Mouse (Mus musculus) ovary, postnatal 36 days (tissue): ENCODE data around the gene Atp2b2.
A peak's percentile ranks its signal among the peaks of the same experiment; 100 is the strongest.

Source experiments
- DNase-seq: peaks from one replicate; pipeline ENCODE4 v3.0.0; 2022; ENCODE audit warnings: low spot score, mixed read lengths

Atp2b2 gene

GRCm38 (mm10) chr6:114012834-114013233 is 29.6 kb downstream of the Atp2b2 start:
- DNase-seq: peak; percentile 21

GRCm38 (mm10) chr6:114011976-114012375 is 30.4 kb downstream of the Atp2b2 start:
- DNase-seq: no peak

- DNase-seq: no peak
Observed at GRCm38 (mm10) chr6:114003796-114004195, 38.6 kb downstream of the Atp2b2 start.

GRCm38 (mm10) chr6:114000928-114001327 is 41.5 kb downstream of the Atp2b2 start:
- no peak for DNase-seq

GRCm38 (mm10) chr6:114000304-114000703 is 42.1 kb downstream of the Atp2b2 start:
- DNase-seq: no peak

- no peak for DNase-seq
Observed at GRCm38 (mm10) chr6:113998413-113998812, 44.0 kb downstream of the Atp2b2 start.

GRCm38 (mm10) chr6:113994176-113994575 is 48.2 kb downstream of the Atp2b2 start:
- no peak for DNase-seq

GRCm38 (mm10) chr6:113992101-113992500 is 50.3 kb downstream of the Atp2b2 start:
- DNase-seq: no peak

- peak; percentile 52 for DNase-seq
Observed at GRCm38 (mm10) chr6:113991482-113991881, 50.9 kb downstream of the Atp2b2 start.

GRCm38 (mm10) chr6:113990044-113990443 is 52.4 kb downstream of the Atp2b2 start:
- no peak for DNase-seq

- DNase-seq: no peak
Observed at GRCm38 (mm10) chr6:113988521-113988920, 53.9 kb downstream of the Atp2b2 start.

- DNase-seq: no peak
Observed at GRCm38 (mm10) chr6:113986671-113987070, 55.7 kb downstream of the Atp2b2 start.

- no peak for DNase-seq
Observed at GRCm38 (mm10) chr6:113978673-113979072, 63.7 kb downstream of the Atp2b2 start.

- no peak for DNase-seq
Observed at GRCm38 (mm10) chr6:113978091-113978650, 64.2 kb downstream of the Atp2b2 start.

- DNase-seq: no peak
Observed at GRCm38 (mm10) chr6:113970900-113971299, 71.5 kb downstream of the Atp2b2 start.

- no peak for DNase-seq
Observed at GRCm38 (mm10) chr6:113970464-113970863, 71.9 kb downstream of the Atp2b2 start.

GRCm38 (mm10) chr6:113969751-113970150 is 72.7 kb downstream of the Atp2b2 start:
- DNase-seq: no peak

- DNase-seq: peak; percentile 36
Observed at GRCm38 (mm10) chr6:113962811-113963210, 79.6 kb downstream of the Atp2b2 start.

GRCm38 (mm10) chr6:113961658-113962057 is 80.8 kb downstream of the Atp2b2 start:
- DNase-seq: no peak

- no peak for DNase-seq
Observed at GRCm38 (mm10) chr6:113959336-113959735, 83.1 kb downstream of the Atp2b2 start.

- DNase-seq: no peak
Observed at GRCm38 (mm10) chr6:113958714-113959113, 83.7 kb downstream of the Atp2b2 start.

GRCm38 (mm10) chr6:113958003-113958402 is 84.4 kb downstream of the Atp2b2 start:
- DNase-seq: no peak

GRCm38 (mm10) chr6:113957232-113957940 is 85.0 kb downstream of the Atp2b2 start:
- DNase-seq: no peak

GRCm38 (mm10) chr6:113947515-113947914 is 94.9 kb downstream of the Atp2b2 start:
- no peak for DNase-seq
